Mouse (Mus musculus) cerebellum, adult 2 months (tissue): ENCODE results near the gene Hoxb5.

Experiments
- CTCF ChIP-seq: fragments of 200-500 bp; IDR thresholded peaks from 2 replicates; pipeline ENCODE4 v1.5.1; 2011; ENCODE audit warnings: low read depth, mild to moderate bottlenecking, control low read depth, low read length, moderate library complexity, borderline replicate concordance; ENCODE audit not compliant: insufficient read depth
- POLR2A ChIP-seq: fragments of 200-500 bp; IDR thresholded peaks from 2 replicates; pipeline ENCODE4 v1.6.1; 2011; ENCODE audit warnings: low read length, control low read depth, borderline replicate concordance; ENCODE audit not compliant: insufficient read depth

GRCm38 (mm10) chr11:96267021-96267920, 35.9 kb upstream of the Hoxb5 start:
- TF ChIP-seq CTCF = no peak
- TF ChIP-seq POLR2A = no peak
